Comparison of ENCODE assay signal across 20 mouse cellular contexts in the genomic region with DNA sequence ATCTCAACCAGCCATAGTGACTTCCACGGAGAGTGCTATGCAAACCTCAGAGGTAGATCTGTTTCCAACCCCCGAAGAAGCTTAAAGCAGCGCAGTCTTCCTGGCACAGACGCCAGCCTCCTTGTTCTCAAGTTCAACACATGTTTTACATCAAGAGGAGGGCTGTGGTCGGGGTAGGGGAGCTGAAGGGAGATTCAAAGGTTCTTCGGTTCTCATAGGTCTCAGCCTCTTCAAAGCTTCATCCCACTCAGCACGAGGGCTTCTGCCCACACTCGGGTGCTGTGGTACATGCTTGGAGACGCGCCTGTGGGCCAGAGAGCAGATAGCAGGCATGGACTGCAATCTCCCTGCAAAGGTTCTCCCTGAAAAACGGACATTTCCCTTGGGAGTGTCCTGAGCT.
DNase-seq lines count a peak whose midpoint lies in the region; ATAC-seq lines count a peak whose summit lies in the region.
"Had no signal": no experiment of that assay in that cellular context is flagged by ENCODE, and none has a peak within 500 bp of the region (broad histone marks: within the 10 kb centered on the region; RNA-seq: fewer than 3 reads in every experiment).

No protein-coding gene starts in this region.

- peak; percentile 33 for DNase-seq in CD4-positive, CD25-positive, alpha-beta regulatory T cell, adult 2 months (ENCODE audit: low read depth, low spot score)
- DNase-seq in thymus, postnatal 36 days: peak; percentile 25 to 47
- DNase-seq in left cerebral cortex, postnatal 36 days (ENCODE audit: low spot score in 2 of 2): no peak
- DNase-seq in layer of hippocampus, adult 8-10 months (ENCODE audit: low spot score in 2 of 2): no peak
- DNase-seq in right cerebral cortex, postnatal 25 days: no peak
- DNase-seq: cerebellum, adult 9-10 months; gastrocnemius, postnatal 14 days; heart, postnatal 36 days; kidney, adult 2 months; kidney, postnatal 25 days; right cerebral cortex, postnatal 4 days had no signal

- intact Hi-C loops in left cerebral cortex, postnatal 36 days (cut with DNase I): no loop called here

- H3K4me2 ChIP-seq in embryonic facial prominence, embryonic 13.5 days: peak overlapping the region; percentile 40
- 0 out of 2 replicates have a peak overlapping the region, but pooled peaks have one; percentile 14 for H3K4me2 ChIP-seq in limb, embryonic 13.5 days (replicated peaks)
- H3K4me2 ChIP-seq: heart, embryonic 12.5 days; hindbrain, embryonic 15.5 days; midbrain, embryonic 13.5 days had no signal

- no peaks in the 10 kb centered on the region for H3K36me3 ChIP-seq in embryonic facial prominence, embryonic 13.5 days
- H3K36me3 ChIP-seq in limb, embryonic 13.5 days: no peaks in the 10 kb centered on the region
- H3K36me3 ChIP-seq: heart, embryonic 12.5 days; hindbrain, embryonic 15.5 days; midbrain, embryonic 13.5 days had no signal

- H3K27me3 ChIP-seq in embryonic facial prominence, embryonic 13.5 days: no peaks in the 10 kb centered on the region
- no peaks in the 10 kb centered on the region for H3K27me3 ChIP-seq in limb, embryonic 13.5 days
- H3K27me3 ChIP-seq: heart, embryonic 12.5 days; hindbrain, embryonic 15.5 days; midbrain, embryonic 13.5 days; Patski had no signal

- no peaks in the 10 kb centered on the region for H3K9me3 ChIP-seq in embryonic facial prominence, embryonic 13.5 days
- no peaks in the 10 kb centered on the region; the same call in 1 of the 2 replicates for H3K9me3 ChIP-seq in limb, embryonic 13.5 days
- H3K9me3 ChIP-seq: heart, embryonic 12.5 days; hindbrain, embryonic 15.5 days had no signal

- ATAC-seq in CD4-positive, CD25-positive, alpha-beta regulatory T cell, adult 4 months: no peak
- no peak for ATAC-seq in embryonic facial prominence, embryonic 13.5 days (ENCODE audit: insufficient number of reproducible peaks, insufficient read depth, low FRiP score, low TSS enrichment, low read depth)
- ATAC-seq in limb, embryonic 13.5 days (ENCODE audit: low FRiP score, low read depth): 0 out of 2 replicates have a peak, but pooled peaks have one; percentile 48
- ATAC-seq: lung, postnatal 0 days; midbrain, embryonic 13.5 days; Patski had no signal

- H3K4me1 ChIP-seq in embryonic facial prominence, embryonic 13.5 days: peaks cover 41% of the 10 kb centered on the region
- H3K4me1 ChIP-seq in limb, embryonic 13.5 days: peaks cover 25% of the 10 kb centered on the region
- H3K4me1 ChIP-seq: hindbrain, embryonic 15.5 days; midbrain, embryonic 13.5 days had no signal

- 22% methylated on average over 11 of the region's 11 CpGs for WGBS in embryonic facial prominence, embryonic 13.5 days
- 24% methylated on average over 11 of the region's 11 CpGs for WGBS in limb, embryonic 13.5 days

- peak overlapping the region; percentile 85 for H3K27ac ChIP-seq in embryonic facial prominence, embryonic 13.5 days
- peak overlapping the region; percentile 44; the same call in 1 of the 2 replicates for H3K27ac ChIP-seq in limb, embryonic 13.5 days
- H3K27ac ChIP-seq: hindbrain, embryonic 15.5 days; liver, embryonic 14.5 days; midbrain, embryonic 13.5 days had no signal

- H3K9ac ChIP-seq in embryonic facial prominence, embryonic 13.5 days: no peak overlapping the region
- peak overlapping the region; percentile 25 for H3K9ac ChIP-seq in limb, embryonic 13.5 days
- H3K9ac ChIP-seq: heart, embryonic 12.5 days; hindbrain, embryonic 15.5 days; liver, embryonic 14.5 days; midbrain, embryonic 13.5 days had no signal

- no peak overlapping the region for H3K4me3 ChIP-seq in embryonic facial prominence, embryonic 13.5 days
- no peak overlapping the region for H3K4me3 ChIP-seq in limb, embryonic 13.5 days
- H3K4me3 ChIP-seq: heart, embryonic 12.5 days; hindbrain, embryonic 15.5 days; midbrain, embryonic 13.5 days had no signal

Comparison
In these comparisons a context has a peak if more than half of its experiments do, and no peak if none do; other contexts are left out.
1. DNase-seq: peak in CD4-positive, CD25-positive, alpha-beta regulatory T cell, adult 2 months (single experiment) and thymus, postnatal 36 days (2 of 2); none in left cerebral cortex, postnatal 36 days (0 of 2), layer of hippocampus, adult 8-10 months (0 of 2) and right cerebral cortex, postnatal 25 days (single experiment).